Mouse (Mus musculus) olfactory bulb, adult 2 months (tissue): ENCODE data around the gene Pmel.

ENCODE experiments used
- CTCF ChIP-seq: fragments of 200-500 bp; IDR thresholded peaks from 2 replicates; pipeline ENCODE4 v1.5.1; 2012; ENCODE audit warnings: low read depth, mild to moderate bottlenecking, low read length, moderate library complexity; ENCODE audit not compliant: insufficient read depth
- POLR2A ChIP-seq: fragments of 200-500 bp; IDR thresholded peaks from 2 replicates; pipeline ENCODE4 v1.6.1; 2012; ENCODE audit warnings: mild to moderate bottlenecking, low read depth, low read length, moderate library complexity; ENCODE audit not compliant: insufficient read depth

GRCm38 (mm10) chr10:128703895-128704294 lies at the start of gene Pmel:
- no peak for TF ChIP-seq CTCF
- TF ChIP-seq POLR2A = no peak
